Mouse (Mus musculus): ENCODE results near the gene Phkg1. TPM values are rescaled to one million over a fixed set of nuclear protein-coding genes. Genes with fewer than 3 reads are reported as not detected.
"Not testable (repeated sequence)": the region's sequence is repeated elsewhere in the genome, so short reads cannot be mapped to it uniquely, and the experiment has no call there.

The Phkg1 gene
- total RNA-seq, 4 experiments from 2014 or later, result 317 to 357 (median 343) TPM

DNA sequence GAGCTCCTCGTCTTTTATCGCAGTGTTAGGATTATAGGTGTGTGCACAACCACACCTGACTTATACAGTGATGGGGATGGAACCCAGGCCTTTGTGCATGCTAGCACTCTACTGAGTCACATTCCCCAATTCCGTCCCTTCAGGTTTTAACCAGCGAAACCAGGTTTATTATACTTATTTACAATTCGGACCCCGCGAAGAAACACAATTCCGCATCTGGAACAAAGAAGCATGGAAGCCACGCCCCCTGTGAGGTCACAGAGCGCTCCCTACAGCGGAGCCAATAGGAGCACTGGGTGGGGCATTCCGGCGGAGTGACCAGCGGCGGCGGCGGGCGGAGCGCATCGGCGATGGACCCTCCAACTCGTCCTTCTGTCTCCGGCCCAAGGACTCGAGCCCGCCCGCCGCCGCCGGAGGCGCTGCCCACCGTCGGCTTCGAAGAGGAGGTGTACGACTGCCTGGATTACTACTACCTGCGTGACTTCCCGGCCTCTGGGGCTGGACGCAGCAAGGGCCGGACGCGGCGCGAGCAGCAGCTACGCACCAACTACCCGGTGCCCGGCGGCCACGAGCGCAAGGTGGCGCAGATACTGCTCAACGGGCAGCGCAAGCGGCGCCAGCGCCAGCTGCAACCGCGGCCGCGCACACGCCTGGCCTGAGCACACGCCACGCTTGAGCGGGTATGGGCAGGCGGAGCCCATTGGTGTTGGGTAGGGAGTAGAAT lies 10.1 kb upstream of the Phkg1 start, which contains the start of gene Nupr1l:
Nupr1l (plus strand) TSS at position 299 of the 724 bp plus-strand sequence.
- peak; percentile 69 to 77 for DNase-seq (ENCODE audit: low spot score in 2 of 2)

DNA sequence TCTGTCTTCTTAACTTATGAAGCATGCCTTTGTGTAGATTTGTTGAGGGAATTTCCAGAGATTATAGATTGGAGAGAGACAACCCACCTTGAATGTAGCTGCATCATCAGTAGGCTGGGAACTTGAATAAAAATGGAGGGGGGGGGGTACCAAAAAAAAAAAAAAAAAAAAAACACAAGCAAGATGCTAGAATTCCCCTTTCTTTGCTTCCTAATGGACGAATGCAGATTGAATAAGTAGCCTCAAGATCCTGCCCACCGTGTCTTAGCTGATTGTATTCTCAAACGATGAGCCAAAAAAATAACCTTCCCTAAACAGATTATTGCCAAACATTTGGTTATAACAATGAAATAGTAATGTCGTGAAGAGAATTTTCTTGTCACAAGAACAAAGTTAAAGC lies 9.4 kb upstream of the Phkg1 start:
- DNase-seq (ENCODE audit: low spot score in 2 of 2), result no peak

DNA sequence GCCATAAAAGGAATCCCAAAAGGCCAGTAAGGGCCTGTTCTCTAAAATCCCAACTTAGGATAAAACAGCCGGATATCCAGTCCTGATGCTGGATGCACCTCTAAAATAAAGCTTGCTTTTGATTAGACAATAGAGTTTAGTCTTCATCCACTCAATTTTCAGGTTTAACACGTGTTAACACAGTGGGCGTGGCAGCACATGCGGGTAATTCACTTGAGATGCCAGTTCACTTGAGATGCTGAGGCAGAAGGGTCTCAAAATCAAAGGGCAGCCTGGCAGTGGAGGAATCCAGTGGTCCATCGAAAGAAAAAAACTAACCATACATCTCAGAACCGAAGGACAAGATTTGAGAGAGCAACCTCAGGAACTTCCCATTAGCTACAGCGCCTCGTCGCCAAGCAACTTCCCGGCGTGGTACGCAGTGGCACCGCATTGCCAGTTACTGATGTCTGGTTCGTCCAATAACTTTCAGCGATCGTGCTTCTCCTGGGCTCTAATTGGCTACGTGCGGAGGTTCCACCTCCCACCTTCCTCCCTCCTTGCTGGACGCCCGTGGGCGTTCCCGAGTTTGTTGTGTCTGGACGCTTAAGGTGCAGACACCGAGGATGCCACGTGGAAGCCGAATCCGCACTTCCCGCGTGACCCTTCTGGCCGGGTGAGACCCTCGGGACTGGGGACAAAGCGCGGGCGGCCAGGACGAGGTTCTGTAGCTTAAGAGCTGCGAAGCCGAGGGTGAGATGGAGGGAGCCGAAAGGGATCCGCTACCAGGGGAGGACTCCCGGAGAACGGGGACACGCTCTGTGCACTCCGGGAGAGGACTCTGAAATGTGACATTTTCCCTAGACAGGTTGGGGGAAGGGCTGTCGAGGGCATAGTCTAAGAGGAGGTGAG lies 2.9 kb downstream of the Phkg1 start, which contains the start of gene Zbed5:
Zbed5 (plus strand) TSS at position 526 of the 891 bp plus-strand sequence.
- DNase-seq (ENCODE audit: low spot score in 2 of 2), result peak; percentile 71 to 81

DNA sequence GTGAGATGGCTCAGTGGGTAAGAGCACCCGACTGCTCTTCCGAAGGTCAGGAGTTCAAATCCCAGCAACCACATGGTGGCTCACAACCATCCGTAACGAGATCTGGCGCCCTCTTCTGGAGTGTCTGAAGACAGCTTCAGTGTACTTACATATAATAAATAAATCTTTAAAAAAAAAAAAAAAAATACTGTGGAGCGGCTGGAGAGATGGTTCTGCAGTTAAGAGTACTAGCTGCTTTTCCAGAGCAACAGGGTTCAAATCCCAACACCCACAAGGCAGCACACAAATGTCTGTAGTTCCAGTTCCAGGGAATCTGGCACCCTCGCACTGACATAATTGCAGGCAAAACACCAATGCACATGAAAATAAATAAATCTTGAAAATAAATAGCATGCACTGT lies 8.0 kb downstream of the Phkg1 start:
- not testable (repeated sequence) for DNase-seq (ENCODE audit: low spot score in 2 of 2)

DNA sequence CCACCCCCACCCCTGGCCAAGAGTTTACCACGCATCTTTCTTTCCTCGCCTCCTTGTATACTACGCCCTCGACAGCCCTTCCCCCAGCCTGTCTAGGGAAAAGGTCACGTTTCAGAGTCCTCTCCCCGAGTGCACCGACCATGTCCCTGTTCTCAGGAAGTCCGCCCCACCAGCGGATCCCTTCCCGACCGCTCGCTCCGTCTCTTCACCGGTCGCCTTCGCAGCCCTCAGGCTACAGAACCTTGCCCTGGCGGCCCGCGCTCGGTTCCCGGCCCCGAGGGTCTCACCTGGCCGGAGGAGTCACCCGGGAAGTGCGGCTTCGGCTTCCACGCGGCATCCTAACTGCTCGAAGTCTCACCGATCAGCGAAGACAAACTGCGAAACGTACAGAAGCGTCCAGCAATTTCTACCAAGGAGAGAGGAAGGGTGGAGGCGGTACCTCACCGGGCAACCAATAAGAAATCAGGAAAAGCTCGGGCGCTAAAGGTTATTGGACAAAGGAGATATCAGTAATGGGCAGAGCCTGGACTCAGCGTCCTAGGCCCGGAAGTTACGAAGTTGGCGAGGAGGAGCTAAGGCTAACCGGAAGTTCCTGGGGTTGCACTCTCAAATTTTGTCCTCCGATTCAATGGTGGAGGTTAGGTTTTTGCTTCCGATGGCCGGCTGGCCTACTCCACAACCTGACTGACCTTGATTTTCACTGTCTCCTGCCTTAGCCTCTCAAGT lies 11.3 kb downstream of the Phkg1 start, which contains the start of gene Chchd2:
Chchd2 (minus strand) TSS at position 560 of the 726 bp plus-strand sequence.
- peak; percentile 92 for DNase-seq (ENCODE audit: low spot score in 2 of 2)

DNA sequence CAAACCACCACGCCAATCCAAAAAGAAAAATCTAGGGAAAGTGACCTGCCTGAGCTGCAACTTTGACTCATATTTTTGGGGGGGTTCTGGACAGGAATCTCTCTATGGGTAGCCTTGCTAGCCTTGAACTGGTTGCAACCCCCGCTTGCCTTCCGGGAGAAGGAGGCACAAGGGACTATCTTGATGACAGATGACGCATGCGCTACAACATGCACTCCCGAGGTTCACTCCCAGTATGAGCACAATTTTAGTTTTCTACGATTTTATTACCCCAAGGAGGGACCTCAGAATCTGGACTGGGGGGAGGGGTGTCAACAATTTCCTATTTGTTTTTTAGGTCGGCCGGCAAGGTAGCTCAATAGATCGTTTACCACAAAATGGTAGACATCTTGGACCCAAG lies 12.1 kb downstream of the Phkg1 start:
- DNase-seq (ENCODE audit: low spot score in 2 of 2), result no peak

GRCm38 (mm10) chr5:129879888-129880287 lies 18.5 kb downstream of the Phkg1 start:
- no peak for DNase-seq (ENCODE audit: low spot score in 2 of 2)

GRCm38 (mm10) chr5:129878946-129879345 lies 19.4 kb downstream of the Phkg1 start:
- DNase-seq (ENCODE audit: low spot score in 2 of 2), result peak; percentile 73 to 88

DNA sequence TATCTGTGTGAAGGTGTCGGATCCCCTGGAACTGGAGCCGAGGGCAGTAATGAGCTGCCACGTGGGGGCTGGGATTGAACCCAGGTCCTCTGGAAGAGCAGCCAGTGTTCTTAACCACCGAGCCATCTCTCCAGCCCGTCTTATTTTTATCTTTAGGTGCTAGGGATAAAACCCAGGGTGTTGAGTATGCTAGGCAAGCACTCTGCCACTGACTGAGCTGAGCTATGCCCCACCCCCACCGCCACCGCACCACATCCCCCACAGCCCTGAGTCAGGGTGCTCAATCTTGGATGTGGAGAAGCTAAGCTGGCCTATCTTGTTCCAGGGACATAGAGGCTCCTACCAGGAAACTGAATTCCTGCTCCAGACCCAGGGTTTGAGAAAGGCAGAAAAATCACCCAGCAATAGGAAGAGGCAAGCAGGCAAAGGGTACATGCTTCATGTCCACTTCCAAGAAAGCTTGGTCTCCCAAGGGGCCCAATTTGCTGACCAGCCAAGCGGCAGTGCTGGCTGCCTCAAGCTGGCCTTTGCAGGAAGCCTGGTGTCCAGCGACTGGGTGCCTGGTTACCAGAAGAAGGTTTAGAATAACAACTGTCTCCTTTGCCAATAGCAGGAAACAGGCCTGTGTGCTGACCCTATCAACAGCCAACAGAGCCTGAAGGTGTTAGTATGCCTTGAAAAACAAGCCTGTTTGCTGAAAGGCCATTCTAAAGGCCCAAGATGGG lies 20.5 kb downstream of the Phkg1 start:
- DNase-seq (ENCODE audit: low spot score in 2 of 2), result peak; percentile 72 to 83

DNA sequence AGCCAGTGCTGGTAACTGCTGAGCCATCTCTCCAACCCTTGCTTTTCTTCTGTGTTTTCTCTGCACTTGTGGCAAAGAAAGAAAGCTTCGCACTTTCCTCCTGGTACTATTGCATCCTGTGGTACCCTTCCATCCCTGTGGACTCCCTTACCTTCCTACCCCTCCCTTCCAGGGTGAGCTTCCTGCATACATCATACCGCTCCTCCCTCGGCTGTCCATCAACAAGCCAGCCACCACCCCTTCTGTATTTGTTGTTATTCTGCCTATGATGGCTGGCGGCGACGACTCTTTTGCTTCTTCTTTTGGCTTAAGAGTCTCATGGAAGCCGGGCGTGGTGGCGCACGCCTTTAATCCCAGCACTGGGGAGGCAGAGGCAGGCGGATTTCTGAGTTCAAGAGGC lies 23.3 kb downstream of the Phkg1 start:
- no peak for DNase-seq (ENCODE audit: low spot score in 2 of 2)

DNA sequence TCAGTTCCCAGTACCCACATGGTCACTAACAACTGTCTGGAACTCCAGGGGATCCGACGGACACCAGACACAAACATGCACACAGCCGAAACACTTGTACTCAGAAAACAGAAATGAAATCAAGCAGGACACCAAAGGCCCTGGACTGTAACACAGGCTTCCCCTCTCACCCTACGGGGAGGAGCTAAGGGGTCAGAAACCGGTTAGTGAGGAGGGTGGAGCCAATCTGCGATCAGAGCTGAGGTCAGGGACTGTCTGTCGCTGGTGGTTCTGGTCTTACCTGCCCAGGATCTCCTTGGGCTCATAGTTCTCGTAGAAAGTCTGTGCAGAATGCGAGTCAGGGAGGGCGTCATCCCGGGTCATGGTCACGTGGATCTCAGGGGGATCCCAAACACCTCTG lies 24.4 kb downstream of the Phkg1 start:
- DNase-seq (ENCODE audit: low spot score in 2 of 2), result no peak

GRCm38 (mm10) chr5:129871238-129871637 lies 27.1 kb downstream of the Phkg1 start:
- peak in 1 of 2 experiments; percentile 48 for DNase-seq (ENCODE audit: low spot score in 2 of 2)

DNA sequence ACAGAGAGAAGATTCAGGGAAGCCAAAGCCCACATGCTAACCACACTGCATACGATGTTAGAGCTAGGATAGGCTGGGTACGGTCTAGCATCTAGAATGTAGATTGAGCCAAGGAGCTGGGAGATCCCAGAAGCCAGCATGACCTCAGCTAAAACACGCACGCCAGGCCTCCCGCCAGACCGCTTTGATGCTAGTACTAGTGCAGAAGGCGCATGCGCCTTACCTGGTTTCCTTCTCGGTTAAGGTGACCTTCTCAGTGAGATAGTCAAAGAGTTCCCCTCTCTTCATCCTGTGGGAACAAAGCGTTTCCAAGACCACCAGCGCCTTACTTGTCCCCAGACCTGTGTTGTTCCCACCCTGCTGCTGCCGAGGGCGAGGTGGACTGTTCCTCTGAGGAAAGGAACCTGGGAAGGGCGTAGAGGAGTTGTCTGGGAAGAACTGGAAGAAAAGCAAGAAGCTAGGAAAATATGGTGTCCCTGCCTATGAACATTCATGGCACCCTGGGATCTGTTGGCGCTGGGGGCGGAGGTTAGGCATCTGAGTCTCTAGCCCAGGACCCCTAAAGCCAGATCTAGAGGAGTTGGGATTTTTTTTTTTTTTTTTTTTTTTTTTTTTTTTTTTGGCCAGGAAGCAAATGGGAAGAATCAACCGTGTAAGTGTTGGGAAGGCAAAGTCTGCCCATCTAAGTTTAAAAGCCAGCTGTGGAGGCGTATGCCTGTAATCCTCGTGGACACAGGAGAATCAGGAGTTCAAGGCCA lies 28.9 kb downstream of the Phkg1 start:
- DNase-seq (ENCODE audit: low spot score in 2 of 2), result no peak

- DNase-seq (ENCODE audit: low spot score in 2 of 2), result peak in 1 of 2 experiments; percentile 49
Measured at GRCm38 (mm10) chr5:129865841-129866240, 32.5 kb downstream of the Phkg1 start.

DNA sequence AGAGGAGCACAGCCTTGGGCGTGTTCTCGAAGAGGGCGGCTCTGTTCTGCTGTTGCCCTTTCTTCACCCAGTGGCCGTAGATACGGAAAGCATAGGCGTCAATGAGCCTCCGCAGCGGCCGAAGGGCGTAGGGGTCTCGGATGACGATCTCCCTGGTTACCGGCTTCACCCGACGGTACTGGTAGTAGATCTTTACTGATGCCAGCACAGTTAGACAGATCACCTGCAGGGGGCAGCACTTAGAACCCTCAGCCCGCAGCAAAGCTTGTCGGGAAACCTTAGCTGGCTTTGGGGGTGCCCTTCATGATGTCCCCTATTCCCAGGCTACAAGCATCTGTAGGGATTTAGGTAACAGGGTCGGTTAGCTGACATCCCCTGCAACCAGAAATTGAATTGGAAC lies 33.9 kb downstream of the Phkg1 start:
- peak; percentile 37 to 41 for DNase-seq (ENCODE audit: low spot score in 2 of 2)

DNA sequence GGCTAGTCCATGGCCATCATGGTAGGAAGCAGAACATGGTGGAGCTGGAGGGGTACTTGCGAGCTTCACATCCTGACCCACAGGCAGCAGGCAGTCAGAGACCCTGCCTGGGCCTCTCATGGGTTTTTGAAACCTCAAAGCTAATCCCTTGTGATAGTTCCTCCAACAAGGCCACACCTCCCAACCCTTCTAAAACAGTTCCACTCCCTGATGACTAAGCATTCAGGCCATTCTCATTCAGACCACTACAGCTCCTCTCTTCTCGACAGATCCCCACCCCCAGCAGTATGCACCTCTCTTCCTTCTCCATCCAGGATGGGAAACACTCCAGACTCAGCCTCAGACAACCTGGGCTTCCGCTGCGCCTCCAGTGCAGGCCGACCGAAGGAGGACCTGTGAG lies 36.0 kb downstream of the Phkg1 start:
- no peak for DNase-seq (ENCODE audit: low spot score in 2 of 2)

DNA sequence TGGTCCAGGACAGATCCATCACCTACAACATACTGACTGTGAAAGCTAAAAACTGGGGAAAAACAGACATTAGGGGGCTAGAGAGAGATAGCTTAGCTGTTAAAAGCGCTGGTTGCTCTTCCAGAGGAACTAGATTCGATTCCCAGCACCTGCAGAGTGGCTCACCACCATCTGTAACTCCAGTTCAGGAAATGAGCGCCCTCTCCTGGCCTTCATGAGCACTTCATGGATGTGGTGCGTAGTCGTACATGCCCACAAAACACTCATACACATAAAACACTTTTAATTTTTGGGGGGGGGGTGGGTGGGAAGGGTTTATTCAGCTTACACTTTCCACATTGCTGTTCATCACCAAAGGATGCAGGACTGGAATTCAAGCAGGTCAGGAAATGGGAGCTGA lies 41.9 kb downstream of the Phkg1 start:
- DNase-seq (ENCODE audit: low spot score in 2 of 2), result no peak

GRCm38 (mm10) chr5:129855163-129855562 lies 43.2 kb downstream of the Phkg1 start:
- DNase-seq (ENCODE audit: low spot score in 2 of 2), result no peak

DNA sequence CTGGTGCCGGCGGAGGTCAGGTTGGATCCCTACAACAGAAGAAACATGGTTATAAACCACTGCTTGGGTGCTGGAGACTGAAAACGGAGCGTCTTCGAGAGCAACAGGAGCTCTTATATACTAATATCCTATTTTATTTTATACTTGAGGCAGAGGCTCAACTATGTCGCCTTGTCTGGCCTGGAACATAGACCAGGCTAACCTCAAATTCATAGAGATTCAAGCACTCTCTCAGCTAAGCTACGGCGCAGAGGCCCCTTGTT lies 50.9 kb downstream of the Phkg1 start:
- no peak for DNase-seq (ENCODE audit: low spot score in 2 of 2)

Measured in gastrocnemius, adult 8-10 months (tissue).